Mouse (Mus musculus): Measurements from ENCODE around the gene Arhgap28.

The Arhgap28 gene

GRCm38 (mm10) chr17:67937050-67937449 is 66.9 kb downstream of the Arhgap28 start:
- no peak for DNase-seq (ENCODE audit: low read depth, low spot score)

- no peak for DNase-seq (ENCODE audit: low read depth, low spot score)
Observed at GRCm38 (mm10) chr17:67935556-67935955, 68.4 kb downstream of the Arhgap28 start.

GRCm38 (mm10) chr17:67931396-67931795 is 72.5 kb downstream of the Arhgap28 start:
- DNase-seq (ENCODE audit: low read depth, low spot score), result no peak

GRCm38 (mm10) chr17:67930957-67931356 is 73.0 kb downstream of the Arhgap28 start:
- DNase-seq (ENCODE audit: low read depth, low spot score), result no peak

GRCm38 (mm10) chr17:67930467-67930866 is 73.5 kb downstream of the Arhgap28 start:
- no peak for DNase-seq (ENCODE audit: low read depth, low spot score)

GRCm38 (mm10) chr17:67928280-67928679 is 75.6 kb downstream of the Arhgap28 start:
- DNase-seq (ENCODE audit: low read depth, low spot score), result no peak

GRCm38 (mm10) chr17:67927864-67928263 is 76.1 kb downstream of the Arhgap28 start:
- no peak for DNase-seq (ENCODE audit: low read depth, low spot score)

- DNase-seq (ENCODE audit: low read depth, low spot score), result no peak
Observed at GRCm38 (mm10) chr17:67919959-67920358, 84.0 kb downstream of the Arhgap28 start.

- no peak for DNase-seq (ENCODE audit: low read depth, low spot score)
Observed at GRCm38 (mm10) chr17:67918201-67918600, 85.7 kb downstream of the Arhgap28 start.

- DNase-seq (ENCODE audit: low read depth, low spot score), result no peak
Observed at GRCm38 (mm10) chr17:67916901-67917300, 87.0 kb downstream of the Arhgap28 start.

GRCm38 (mm10) chr17:67912640-67913039 is 91.3 kb downstream of the Arhgap28 start:
- DNase-seq (ENCODE audit: low read depth, low spot score), result no peak

- no peak for DNase-seq (ENCODE audit: low read depth, low spot score)
Observed at GRCm38 (mm10) chr17:67912051-67912450, 91.9 kb downstream of the Arhgap28 start.

- no peak for DNase-seq (ENCODE audit: low read depth, low spot score)
Observed at GRCm38 (mm10) chr17:67908537-67908936, 95.4 kb downstream of the Arhgap28 start.

- no peak for DNase-seq (ENCODE audit: low read depth, low spot score)
Observed at GRCm38 (mm10) chr17:67908137-67908536, 95.8 kb downstream of the Arhgap28 start.

GRCm38 (mm10) chr17:67907532-67908054 is 96.3 kb downstream of the Arhgap28 start:
- no peak for DNase-seq (ENCODE audit: low read depth, low spot score)

- no peak for DNase-seq (ENCODE audit: low read depth, low spot score)
Observed at GRCm38 (mm10) chr17:67906236-67906635, 97.7 kb downstream of the Arhgap28 start.

- DNase-seq (ENCODE audit: low read depth, low spot score), result no peak
Observed at GRCm38 (mm10) chr17:67904315-67904944, 99.5 kb downstream of the Arhgap28 start.

GRCm38 (mm10) chr17:67902847-67903246 is 101.1 kb downstream of the Arhgap28 start:
- DNase-seq (ENCODE audit: low read depth, low spot score), result no peak

- DNase-seq (ENCODE audit: low read depth, low spot score), result no peak
Observed at GRCm38 (mm10) chr17:67901161-67901560, 102.8 kb downstream of the Arhgap28 start.

- no peak for DNase-seq (ENCODE audit: low read depth, low spot score)
Observed at GRCm38 (mm10) chr17:67899376-67899775, 104.5 kb downstream of the Arhgap28 start.

GRCm38 (mm10) chr17:67896413-67896812 is 107.5 kb downstream of the Arhgap28 start:
- DNase-seq (ENCODE audit: low read depth, low spot score), result no peak

- no peak for DNase-seq (ENCODE audit: low read depth, low spot score)
Observed at GRCm38 (mm10) chr17:67889481-67890325, 114.2 kb downstream of the Arhgap28 start.

- DNase-seq (ENCODE audit: low read depth, low spot score), result no peak
Observed at GRCm38 (mm10) chr17:67888081-67888480, 115.8 kb downstream of the Arhgap28 start.
